Mouse (Mus musculus): Measurements from ENCODE around the gene Rsph3b. TPM values are rescaled to one million over a fixed set of nuclear protein-coding genes. Genes with fewer than 3 reads are reported as not detected.
"Not testable (repeated sequence)": the region's sequence is repeated elsewhere in the genome, so short reads cannot be mapped to it uniquely, and the experiment has no call there.

The Rsph3b gene
- polyA plus RNA-seq (2012; ENCODE audit: insufficient read depth, insufficient read length, missing spikeins): 30.2 and 38.5 TPM in 2 replicates

- Histone ChIP-seq H3K27ac (ENCODE audit: insufficient read depth, low read depth, low read length) (peak within 1 kb of the TSS; percentile 74), H3K4me3 (ENCODE audit: insufficient read depth, low read length) (peak within 1 kb of the TSS; percentile 79)
- not testable (repeated sequence) for H3K4me1 ChIP-seq (ENCODE audit: control insufficient read depth, insufficient read depth, low read length)
These were observed at the start of gene Rsph3b for GRCm38 (mm10) chr17:6947984-6948768. Gene Rsph3b (minus strand): TSS chr17:6948682.

- not testable (repeated sequence) for H3K27ac ChIP-seq (ENCODE audit: insufficient read depth, low read depth, low read length); H3K4me1 ChIP-seq (ENCODE audit: control insufficient read depth, insufficient read depth, low read length); H3K4me3 ChIP-seq (ENCODE audit: insufficient read depth, low read length)
These were observed 49.5 kb upstream of the Rsph3b start for GRCm38 (mm10) chr17:6997778-6998490.

GRCm38 (mm10) chr17:6996826-6997225, 48.3 kb upstream of the Rsph3b start:
- H3K4me1 ChIP-seq (ENCODE audit: control insufficient read depth, insufficient read depth, low read length); H3K27ac ChIP-seq (ENCODE audit: insufficient read depth, low read depth, low read length); H3K4me3 ChIP-seq (ENCODE audit: insufficient read depth, low read length): not testable (repeated sequence)

- not testable (repeated sequence) for H3K27ac ChIP-seq (ENCODE audit: insufficient read depth, low read depth, low read length); H3K4me1 ChIP-seq (ENCODE audit: control insufficient read depth, insufficient read depth, low read length); H3K4me3 ChIP-seq (ENCODE audit: insufficient read depth, low read length)
These were observed 47.0 kb upstream of the Rsph3b start for GRCm38 (mm10) chr17:6995504-6995903.

GRCm38 (mm10) chr17:6986118-6986517, 37.6 kb upstream of the Rsph3b start:
- not testable (repeated sequence) for H3K4me3 ChIP-seq (ENCODE audit: insufficient read depth, low read length); H3K27ac ChIP-seq (ENCODE audit: insufficient read depth, low read depth, low read length); H3K4me1 ChIP-seq (ENCODE audit: control insufficient read depth, insufficient read depth, low read length)

GRCm38 (mm10) chr17:6980144-6980543, 31.7 kb upstream of the Rsph3b start:
- not testable (repeated sequence) for H3K27ac ChIP-seq (ENCODE audit: insufficient read depth, low read depth, low read length); H3K4me1 ChIP-seq (ENCODE audit: control insufficient read depth, insufficient read depth, low read length); H3K4me3 ChIP-seq (ENCODE audit: insufficient read depth, low read length)

GRCm38 (mm10) chr17:6979380-6979779, 30.9 kb upstream of the Rsph3b start:
- H3K4me1 ChIP-seq (ENCODE audit: control insufficient read depth, insufficient read depth, low read length); H3K27ac ChIP-seq (ENCODE audit: insufficient read depth, low read depth, low read length): not testable (repeated sequence)
- H3K4me3 ChIP-seq (ENCODE audit: insufficient read depth, low read length): peak overlapping the region; percentile 71

GRCm38 (mm10) chr17:6978287-6979248, 30.1 kb upstream of the Rsph3b start, which contains the start of gene Gm49721:
Gene Gm49721 (plus strand): TSS chr17:6978904.
- peak within 1 kb of the TSS; percentile 12 for H3K27ac ChIP-seq (ENCODE audit: insufficient read depth, low read depth, low read length)
- H3K4me1 ChIP-seq (ENCODE audit: control insufficient read depth, insufficient read depth, low read length): not testable (repeated sequence)
- H3K4me3 ChIP-seq (ENCODE audit: insufficient read depth, low read length): peak within 1 kb of the TSS; percentile 71

GRCm38 (mm10) chr17:6974985-6975384, 26.5 kb upstream of the Rsph3b start:
- H3K4me1 ChIP-seq (ENCODE audit: control insufficient read depth, insufficient read depth, low read length); H3K4me3 ChIP-seq (ENCODE audit: insufficient read depth, low read length); H3K27ac ChIP-seq (ENCODE audit: insufficient read depth, low read depth, low read length): not testable (repeated sequence)

GRCm38 (mm10) chr17:6972836-6973396, 24.4 kb upstream of the Rsph3b start:
- H3K4me3 ChIP-seq (ENCODE audit: insufficient read depth, low read length); H3K27ac ChIP-seq (ENCODE audit: insufficient read depth, low read depth, low read length); H3K4me1 ChIP-seq (ENCODE audit: control insufficient read depth, insufficient read depth, low read length): not testable (repeated sequence)

GRCm38 (mm10) chr17:6971238-6971637, 22.8 kb upstream of the Rsph3b start:
- not testable (repeated sequence) for H3K27ac ChIP-seq (ENCODE audit: insufficient read depth, low read depth, low read length); H3K4me1 ChIP-seq (ENCODE audit: control insufficient read depth, insufficient read depth, low read length); H3K4me3 ChIP-seq (ENCODE audit: insufficient read depth, low read length)

- H3K4me3 ChIP-seq (ENCODE audit: insufficient read depth, low read length); H3K27ac ChIP-seq (ENCODE audit: insufficient read depth, low read depth, low read length); H3K4me1 ChIP-seq (ENCODE audit: control insufficient read depth, insufficient read depth, low read length): not testable (repeated sequence)
These were observed 21.9 kb upstream of the Rsph3b start, which contains the start of gene Rnaset2b for GRCm38 (mm10) chr17:6970334-6970733. Gene Rnaset2b (plus strand): TSS chr17:6970634.

GRCm38 (mm10) chr17:6967673-6968072, 19.2 kb upstream of the Rsph3b start:
- not testable (repeated sequence) for H3K4me3 ChIP-seq (ENCODE audit: insufficient read depth, low read length)

GRCm38 (mm10) chr17:6965364-6965763, 16.9 kb upstream of the Rsph3b start:
- H3K27ac ChIP-seq (ENCODE audit: insufficient read depth, low read depth, low read length); H3K4me1 ChIP-seq (ENCODE audit: control insufficient read depth, insufficient read depth, low read length); H3K4me3 ChIP-seq (ENCODE audit: insufficient read depth, low read length): not testable (repeated sequence)

More at GRCm38 (mm10) chr17:6967673-6968072, 19.2 kb upstream of the Rsph3b start:
- H3K27ac ChIP-seq (ENCODE audit: insufficient read depth, low read depth, low read length): peak overlapping the region; percentile 40
- not testable (repeated sequence) for H3K4me1 ChIP-seq (ENCODE audit: control insufficient read depth, insufficient read depth, low read length)

GRCm38 (mm10) chr17:6962936-6963335, 14.5 kb upstream of the Rsph3b start:
- H3K4me3 ChIP-seq (ENCODE audit: insufficient read depth, low read length): not testable (repeated sequence)
- peak overlapping the region; percentile 45 for H3K27ac ChIP-seq (ENCODE audit: insufficient read depth, low read depth, low read length)
- H3K4me1 ChIP-seq (ENCODE audit: control insufficient read depth, insufficient read depth, low read length): peaks cover 11% of the 10 kb centered on the region; the same call in 1 of the 2 replicates

Data from bone marrow macrophage, adult 2 months (primary cell).